Mouse (Mus musculus) spleen, embryonic (tissue): ENCODE results near the gene Ppp6r3.

Experiments
- CTCF ChIA-PET: fragments of 350-600 bp; sonication (Branson Sonifier 250); formaldehyde crosslinking; loops from one replicate; lab custom pipeline; 2022; lab: Charles Lee

Ppp6r3 gene

GRCm38 (mm10) chr19:3529781-3530180, 45.8 kb downstream of the Ppp6r3 start:
- CTCF ChIA-PET, result no interaction called here

GRCm38 (mm10) chr19:3528646-3529045, 46.9 kb downstream of the Ppp6r3 start:
- CTCF ChIA-PET, result interaction anchor here (0.7 to 0.8 kb wide), 2 partner anchors 14 to 32 kb away, joined by 4 to 15 read pairs; no protein-coding TSS in a partner anchor

- CTCF ChIA-PET, result interaction anchor here (0.6 to 0.8 kb wide), 2 partner anchors 33 to 44 kb away, joined by 3 to 15 read pairs; no protein-coding TSS in a partner anchor
Observed at GRCm38 (mm10) chr19:3527531-3527930, 48.0 kb downstream of the Ppp6r3 start.

GRCm38 (mm10) chr19:3519471-3520169, 55.9 kb downstream of the Ppp6r3 start:
- CTCF ChIA-PET, result no interaction called here

- CTCF ChIA-PET, result no interaction called here
Observed at GRCm38 (mm10) chr19:3497216-3497615, 78.3 kb downstream of the Ppp6r3 start.

- CTCF ChIA-PET, result no interaction called here
Observed at GRCm38 (mm10) chr19:3489826-3490225, 85.7 kb downstream of the Ppp6r3 start.

- CTCF ChIA-PET, result no interaction called here
Observed at GRCm38 (mm10) chr19:3482831-3483230, 92.7 kb downstream of the Ppp6r3 start.

- CTCF ChIA-PET, result no interaction called here
Observed at GRCm38 (mm10) chr19:3480101-3480500, 95.4 kb downstream of the Ppp6r3 start.

- CTCF ChIA-PET, result interaction anchor here (0.7 kb wide), 1 partner anchor 111 kb away, joined by 4 read pairs; no protein-coding TSS in a partner anchor
Observed at GRCm38 (mm10) chr19:3476996-3477395, 98.6 kb downstream of the Ppp6r3 start.

GRCm38 (mm10) chr19:3471218-3471617, 104.3 kb downstream of the Ppp6r3 start:
- CTCF ChIA-PET, result no interaction called here

GRCm38 (mm10) chr19:3467574-3467973, 108.0 kb downstream of the Ppp6r3 start:
- CTCF ChIA-PET, result no interaction called here

GRCm38 (mm10) chr19:3459986-3460385, 115.6 kb downstream of the Ppp6r3 start:
- CTCF ChIA-PET, result no interaction called here

- CTCF ChIA-PET, result no interaction called here
Observed at GRCm38 (mm10) chr19:3458331-3459099, 117.0 kb downstream of the Ppp6r3 start.

- CTCF ChIA-PET, result no interaction called here
Observed at GRCm38 (mm10) chr19:3457700-3458099, 117.8 kb downstream of the Ppp6r3 start.

GRCm38 (mm10) chr19:3451649-3452048, 123.9 kb downstream of the Ppp6r3 start:
- CTCF ChIA-PET, result no interaction called here

GRCm38 (mm10) chr19:3451170-3451569, 124.4 kb downstream of the Ppp6r3 start:
- CTCF ChIA-PET, result interaction anchor here (1.2 to 1.3 kb wide), 2 partner anchors 128 to 130 kb away, joined by 3 read pairs; partner anchors contain the start of gene Cpt1a

- CTCF ChIA-PET, result interaction anchor here (0.7 to 1.3 kb wide), 3 partner anchors 128 to 144 kb away, joined by 3 to 4 read pairs (median 3); partner anchors contain the start of gene Cpt1a
Observed at GRCm38 (mm10) chr19:3450714-3451113, 124.8 kb downstream of the Ppp6r3 start.

- CTCF ChIA-PET, result no interaction called here
Observed at GRCm38 (mm10) chr19:3449248-3449647, 126.3 kb downstream of the Ppp6r3 start.

GRCm38 (mm10) chr19:3447348-3447747, 128.2 kb downstream of the Ppp6r3 start:
- CTCF ChIA-PET, result no interaction called here

GRCm38 (mm10) chr19:3441092-3441491, 134.5 kb downstream of the Ppp6r3 start:
- CTCF ChIA-PET, result no interaction called here

GRCm38 (mm10) chr19:3440667-3441066, 134.9 kb downstream of the Ppp6r3 start:
- CTCF ChIA-PET, result no interaction called here

- CTCF ChIA-PET, result no interaction called here
Observed at GRCm38 (mm10) chr19:3437980-3438379, 137.6 kb downstream of the Ppp6r3 start.
